Mouse (Mus musculus) urinary bladder, adult 18-20 months (tissue): Measurements from ENCODE around the gene Olfr10.

ENCODE experiments used
- DNase-seq, 2 experiments: peaks; one replicate each; pipeline ENCODE4 v3.0.0; 2022; ENCODE audit warnings: low spot score in 2 of 2, mixed read lengths in 2 of 2

Olfr10 gene

GRCm38 (mm10) chr11:49326726-49327125 is 22.2 kb downstream of the Olfr10 start:
- no peak for DNase-seq

GRCm38 (mm10) chr11:49329686-49330085 is 25.1 kb downstream of the Olfr10 start:
- DNase-seq: no peak

- no peak for DNase-seq
Measured at GRCm38 (mm10) chr11:49334888-49335287, 30.3 kb downstream of the Olfr10 start, which contains the start of gene Olfr1390. Gene Olfr1390, plus strand, starts transcription at chr11:49335188.

- DNase-seq: no peak
Measured at GRCm38 (mm10) chr11:49337150-49337832, 32.8 kb downstream of the Olfr10 start.
